Mouse (Mus musculus) right cerebral cortex, postnatal 36 days (tissue): ENCODE measurements around the gene Zc3h4.
"Not testable (repeated sequence)": the region's sequence is repeated elsewhere in the genome, so short reads cannot be mapped to it uniquely, and the experiment has no call there.

Source experiments
- DNase-seq, 2 experiments: peaks; one replicate each; pipeline ENCODE4 v3.0.0; 2022; ENCODE audit warnings: low spot score in 2 of 2, mixed read lengths in 1 of 2

The Zc3h4 gene

GRCm38 (mm10) chr7:16400689-16401611, at the start of gene Zc3h4:
Zc3h4 (plus strand) TSS chr7:16400910.
- peak; percentile 66 to 77 for DNase-seq

GRCm38 (mm10) chr7:16355854-16356594, 44.7 kb upstream of the Zc3h4 start:
- no peak for DNase-seq

- DNase-seq: no peak
Measured at GRCm38 (mm10) chr7:16357602-16358001, 43.1 kb upstream of the Zc3h4 start.

- no peak for DNase-seq
Measured at GRCm38 (mm10) chr7:16364319-16364718, 36.4 kb upstream of the Zc3h4 start.

DNA sequence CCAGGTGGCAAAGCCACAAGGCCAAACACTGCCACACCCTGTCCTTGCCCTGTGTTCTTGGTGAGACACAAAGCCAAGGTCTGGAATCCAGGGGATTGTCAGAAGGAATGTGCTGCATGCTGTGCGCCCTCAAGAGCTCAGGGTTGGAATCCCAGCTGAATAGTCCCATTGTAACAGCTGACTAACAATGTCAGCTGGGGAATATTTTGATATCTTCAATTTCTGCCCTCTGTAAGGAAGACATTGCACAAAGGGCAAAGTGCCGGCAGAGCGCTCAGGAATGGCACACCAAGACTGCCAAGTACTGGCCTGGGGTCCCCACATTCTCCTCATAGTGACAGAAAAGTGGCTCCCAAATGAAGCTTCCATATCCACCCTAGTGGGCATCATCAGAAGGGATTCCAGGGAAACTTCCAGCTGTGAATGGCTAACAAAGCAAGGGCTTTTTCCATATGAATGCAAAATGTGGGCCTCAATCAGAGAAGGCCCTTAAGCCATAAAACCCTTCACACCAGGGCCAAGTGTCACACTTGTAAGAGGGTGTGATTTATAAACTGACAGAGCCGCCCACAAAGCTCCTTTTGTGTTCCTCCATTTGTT, 35.7 kb upstream of the Zc3h4 start:
- no peak for DNase-seq

GRCm38 (mm10) chr7:16366133-16366646, 34.5 kb upstream of the Zc3h4 start:
- no peak for DNase-seq

DNA sequence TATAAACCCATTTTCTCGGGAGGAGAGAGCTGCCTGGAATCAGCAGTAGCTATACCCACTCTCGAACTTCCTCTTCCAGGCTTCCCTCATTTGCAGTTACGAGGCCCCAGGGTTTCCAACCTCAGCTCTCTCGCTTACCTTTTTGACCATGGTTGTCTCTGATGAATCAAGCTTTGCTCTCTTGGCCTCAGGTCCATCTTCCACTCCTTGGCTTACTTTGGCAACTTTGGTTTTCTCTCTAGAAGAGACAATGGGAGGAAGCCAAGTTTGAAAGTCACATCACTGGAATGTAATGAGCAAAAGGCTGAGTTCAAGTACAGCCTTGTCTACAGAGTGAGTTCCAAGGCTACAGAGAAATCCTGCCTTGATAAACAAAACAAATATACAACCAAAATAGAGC, 34.0 kb upstream of the Zc3h4 start:
- DNase-seq: no peak

DNA sequence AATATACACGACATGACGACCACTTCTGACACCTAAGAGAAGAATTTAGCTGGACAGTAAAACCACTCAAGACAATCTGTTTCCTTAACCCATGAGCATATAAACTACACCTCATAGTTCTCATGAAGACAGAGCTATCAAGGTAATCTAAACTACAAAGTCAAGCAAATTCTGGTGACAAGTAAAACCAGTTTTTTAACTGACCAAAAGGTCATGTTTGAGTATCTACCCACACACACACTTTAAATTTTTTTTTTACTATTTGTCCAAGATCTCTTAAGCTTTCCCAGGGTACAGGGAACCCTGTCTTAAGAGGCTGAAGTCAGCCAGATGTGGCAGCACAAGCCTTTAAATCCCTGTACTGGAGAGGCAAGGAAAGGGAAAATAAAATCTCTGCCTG, 31.9 kb upstream of the Zc3h4 start:
- DNase-seq: no peak

DNA sequence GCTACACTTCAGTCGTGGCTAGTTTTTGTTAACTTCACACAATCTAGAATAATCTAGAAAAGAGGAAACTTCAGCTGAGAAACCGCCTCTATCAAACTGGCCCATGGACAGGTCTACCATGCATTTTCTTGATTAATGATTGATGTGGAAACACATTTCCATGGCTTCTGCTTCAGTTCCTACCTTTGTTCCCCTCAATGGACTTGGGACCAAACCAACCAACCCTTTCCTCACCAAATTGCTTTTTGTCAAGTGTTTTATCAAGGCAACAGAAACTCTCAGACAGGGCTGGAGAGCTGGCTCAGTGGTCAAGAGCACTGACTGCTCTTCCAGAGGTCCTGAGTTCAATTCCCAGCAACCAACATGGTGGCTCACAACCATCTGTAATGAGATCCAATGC, 30.1 kb upstream of the Zc3h4 start:
- no peak for DNase-seq

DNA sequence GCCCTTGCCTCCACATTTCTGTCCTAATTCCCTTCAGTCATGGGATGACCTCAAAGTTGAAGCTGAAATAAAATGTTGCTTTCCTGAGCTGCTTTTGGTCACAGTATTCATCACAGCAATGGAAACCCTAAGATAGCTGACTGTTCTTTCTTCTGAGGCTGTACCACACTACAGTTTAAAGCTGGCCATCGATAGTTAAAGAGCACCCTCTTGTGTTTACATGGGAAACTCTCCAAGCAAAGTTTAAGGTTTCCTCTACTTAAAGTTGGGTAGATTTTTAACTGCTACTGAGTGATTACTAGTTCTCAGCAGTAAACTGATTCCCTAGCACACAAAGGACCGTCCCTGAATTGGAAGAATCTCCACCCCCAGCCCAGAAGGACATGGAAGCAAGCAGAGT, 27.0 kb upstream of the Zc3h4 start:
- no peak for DNase-seq

DNA sequence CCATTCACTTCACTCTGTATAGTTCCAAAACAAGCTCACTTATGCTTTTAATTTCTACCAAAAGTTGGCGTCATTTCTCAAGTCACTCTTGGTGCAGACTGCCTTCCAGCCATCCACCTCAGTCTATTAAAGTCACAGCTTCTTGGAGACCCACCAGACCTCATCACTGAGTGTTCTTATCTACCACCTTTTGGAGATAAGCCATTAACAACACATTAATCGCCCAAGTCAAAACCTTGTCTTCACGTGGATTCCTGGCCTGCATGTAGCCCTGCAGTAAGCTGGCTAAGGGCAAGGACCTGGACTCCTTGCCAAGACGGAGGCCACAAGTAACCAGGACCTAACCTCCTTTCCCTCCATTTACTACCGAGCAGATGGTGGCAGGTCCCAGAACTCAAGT, 25.7 kb upstream of the Zc3h4 start:
- no peak for DNase-seq

- no peak for DNase-seq
Measured at GRCm38 (mm10) chr7:16376505-16376904, 24.2 kb upstream of the Zc3h4 start.

- peak; percentile 94 to 96 for DNase-seq
Measured at GRCm38 (mm10) chr7:16387160-16388041, 13.3 kb upstream of the Zc3h4 start, which contains the start of gene Sae1. Sae1 (minus strand) TSS chr7:16387806.

GRCm38 (mm10) chr7:16389942-16390341, 10.8 kb upstream of the Zc3h4 start:
- DNase-seq: not testable (repeated sequence)

GRCm38 (mm10) chr7:16392923-16393322, 7.8 kb upstream of the Zc3h4 start:
- DNase-seq: no peak

DNA sequence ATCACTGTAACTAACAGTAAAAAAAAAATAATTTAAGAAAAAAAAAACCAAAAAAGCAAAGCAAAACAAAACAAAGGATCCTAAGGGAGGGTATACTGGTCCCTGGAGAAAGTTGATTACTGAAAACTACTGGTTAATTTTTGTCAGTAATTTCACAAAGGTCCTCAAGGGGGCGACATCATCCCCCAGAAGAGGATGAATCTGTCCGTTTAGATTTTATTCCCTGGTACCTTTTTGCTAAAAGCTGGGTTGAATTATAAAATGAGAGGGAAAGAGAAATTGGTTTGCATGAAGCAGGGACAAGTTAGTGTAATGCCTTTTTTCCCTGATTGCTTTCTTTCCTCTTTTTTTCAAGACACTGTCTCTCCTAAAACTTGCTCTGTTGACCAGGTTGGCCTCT, 4.8 kb upstream of the Zc3h4 start:
- no peak for DNase-seq

DNA sequence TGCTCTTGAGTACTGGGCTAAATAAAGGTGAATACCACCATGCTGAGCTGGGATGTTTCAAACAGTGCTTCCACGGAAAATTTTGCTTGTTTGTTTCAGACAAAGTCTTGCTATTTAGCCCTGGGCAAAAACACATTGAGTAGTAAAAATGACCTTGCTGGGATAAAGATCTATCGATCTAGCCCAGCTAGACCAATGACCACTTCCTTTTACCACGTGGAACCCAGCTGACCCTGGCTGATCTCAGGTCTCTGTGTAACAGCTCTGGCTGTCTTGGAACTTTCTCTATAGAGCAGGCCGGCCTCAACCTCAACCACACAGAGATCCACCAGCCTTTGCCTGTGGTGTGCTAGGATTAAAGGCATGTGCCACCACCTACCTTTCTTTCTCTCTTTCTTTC, 3.2 kb upstream of the Zc3h4 start:
- DNase-seq: no peak

DNA sequence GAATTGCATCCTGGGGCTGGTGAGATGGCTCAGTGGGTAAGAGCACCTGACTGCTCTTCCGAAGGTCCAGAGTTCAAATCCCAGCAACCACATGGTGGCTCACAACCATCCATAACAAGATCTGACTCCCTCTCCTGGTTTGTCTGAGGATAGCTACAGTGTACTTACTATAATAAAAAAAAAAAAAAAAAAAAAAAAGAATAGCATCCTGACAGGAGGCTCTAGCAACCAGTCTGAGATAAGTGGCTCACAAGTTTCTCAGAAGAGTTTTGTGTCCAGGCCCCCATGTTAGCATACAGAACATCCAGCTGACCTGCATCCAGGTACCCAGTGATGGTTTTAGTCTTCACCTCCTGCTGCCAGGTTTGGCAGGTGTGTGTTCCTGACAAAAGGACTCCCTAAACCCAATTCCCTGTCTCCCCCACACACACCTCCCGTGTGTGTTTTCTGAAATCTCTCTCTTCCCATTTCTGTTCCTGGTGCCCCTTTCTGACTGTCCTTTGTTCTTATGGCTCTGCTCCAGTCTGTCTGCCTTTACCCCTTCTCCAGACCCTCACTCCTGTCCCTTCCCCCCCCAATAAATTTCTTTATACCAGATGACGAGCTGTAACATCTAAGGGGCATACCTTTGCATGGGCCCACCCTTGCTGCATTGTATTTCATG, 2.2 kb upstream of the Zc3h4 start:
- no peak for DNase-seq

- DNase-seq: peak; percentile 79 to 88
Measured at GRCm38 (mm10) chr7:16399098-16399819, 1.5 kb upstream of the Zc3h4 start.
